Mouse (Mus musculus): ENCODE measurements around the gene 2700049A03Rik. TPM values are rescaled to one million over a fixed set of nuclear protein-coding genes. Genes with fewer than 3 reads are reported as not detected.
A peak's percentile ranks its signal among the peaks of the same experiment; 100 is the strongest.

Gene 2700049A03Rik
- total and polyA plus RNA-seq, 3 experiments = 7.7 to 10.0 (median 9.4) TPM

- TF ChIP-seq GABPA (IDR thresholded peaks at IDR 0.05; ENCODE audit: insufficient replicate concordance, low read depth, low read length) (no peak), HCFC1 (IDR thresholded peaks at IDR 0.05; ENCODE audit: low read depth, low read length) (peak; percentile 34), POLR2A (IDR thresholded peaks at IDR 0.05; ENCODE audit: low read depth, low read length) (peak; percentile 87), TCF12 (IDR thresholded peaks at IDR 0.05; ENCODE audit: low read depth, low read length) (peak; percentile 74), NELFE (IDR thresholded peaks at IDR 0.05; ENCODE audit: low read depth, low read length) (peak; percentile 82), IRF4 (IDR thresholded peaks at IDR 0.05; ENCODE audit: low read depth, low read length) (peak; percentile 87; the same call in 1 of the 2 replicates), MYC (IDR thresholded peaks at IDR 0.05; ENCODE audit: low read depth, low read length) (no peak), MXI1 (IDR thresholded peaks at IDR 0.05; ENCODE audit: low read depth, low read length) (no peak; the same call in 1 of the 2 replicates), JUN (IDR thresholded peaks at IDR 0.05; ENCODE audit: insufficient read depth, low read depth, low read length) (peak; percentile 69), RCOR1 (conservative IDR thresholded peaks at IDR 0.05; ENCODE audit: low read depth, low read length) (no peak), MAZ (IDR thresholded peaks at IDR 0.05; ENCODE audit: low read depth, low read length) (0 out of 2 replicates have a peak, but pooled peaks have one; percentile 35), POLR2AphosphoS2 (IDR thresholded peaks at IDR 0.05; ENCODE audit: low read depth, low read length) (0 out of 2 replicates have a peak, but pooled peaks have one; percentile 42)
These were observed 144.6 kb downstream of the 2700049A03Rik start (continued) for GRCm38 (mm10) chr12:71281201-71281768.

GRCm38 (mm10) chr12:71285399-71285798, 148.8 kb downstream of the 2700049A03Rik start:
- Histone ChIP-seq H3K9me3 (replicated peaks; ENCODE audit: low read length) (peaks cover 11% of the 10 kb centered on the region), H3K4me2 (ENCODE audit: insufficient read depth, low read depth, poor library complexity, severe bottlenecking) (no peak overlapping the region), H3K27me3 (replicated peaks) (no peaks in the 10 kb centered on the region), H3K9ac (ENCODE audit: insufficient read depth, low read depth) (no peak overlapping the region), H3K4me3 (replicated peaks in 1 of 3; ENCODE audit: low read depth in 2 of 3, low read length in 2 of 3, poor library complexity in 1 of 3) (no peak overlapping the region), H3K36me3 (replicated peaks in 1 of 2; ENCODE audit: control insufficient read depth in 1 of 2, insufficient read depth in 1 of 2, low read length in 1 of 2) (peaks cover 27 to 64% of the 10 kb centered on the region in 2 experiments), H3K79me2 (replicated peaks; ENCODE audit: control insufficient read depth, extremely low read depth, insufficient read depth, poor library complexity, severe bottlenecking) (peaks cover 14% of the 10 kb centered on the region), H3K4me1 (ENCODE audit: control insufficient read depth in 1 of 2, insufficient read depth in 2 of 2) (peaks cover 7 to 40% of the 10 kb centered on the region in 2 experiments; a peak in 3 of 4 replicates), H3K27ac (ENCODE audit: insufficient read depth, low read depth) (no peak overlapping the region)
- DNase-seq (ENCODE audit: extremely low read depth) = peak; percentile 28
- dilution Hi-C loops (cut with MboI; ENCODE audit: extremely low pct_ligation_motif_present, extremely low pct_unique_long_range_greater_than_20kb, low sequenced_read_pairs) (no loop called here), in situ Hi-C loops (cut with MboI; ENCODE audit: low pct_ligation_motif_present, low pct_unique_long_range_greater_than_20kb, low sequenced_read_pairs) (no loop called here)
- TF ChIP-seq ZNF384 (IDR thresholded peaks at IDR 0.05; ENCODE audit: low read depth, low read length) = no peak
- TF ChIP-seq ETS1 (conservative IDR thresholded peaks at IDR 0.05; ENCODE audit: low read depth, low read length) = peak; percentile 36; the same call in 1 of the 2 replicates
- no peak for TF ChIP-seq TBP (conservative IDR thresholded peaks at IDR 0.05; ENCODE audit: low read depth, low read length)
- peak; percentile 55 for TF ChIP-seq JUND (conservative IDR thresholded peaks at IDR 0.05; ENCODE audit: low read depth, low read length)
- no peak for TF ChIP-seq UBTF (IDR thresholded peaks at IDR 0.05; ENCODE audit: low read depth, low read length)
- TF ChIP-seq MAZ (IDR thresholded peaks at IDR 0.05; ENCODE audit: low read depth, low read length) = no peak
- peak; percentile 20; the same call in 1 of the 2 replicates for TF ChIP-seq IRF4 (IDR thresholded peaks at IDR 0.05; ENCODE audit: low read depth, low read length)
- no peak for TF ChIP-seq SIN3A (IDR thresholded peaks at IDR 0.05; ENCODE audit: low read length)
- no peak for TF ChIP-seq BHLHE40 (IDR thresholded peaks at IDR 0.05; ENCODE audit: low read depth, low read length)
- TF ChIP-seq JUN (IDR thresholded peaks at IDR 0.05; ENCODE audit: insufficient read depth, low read depth, low read length) = peak; percentile 78
